Mouse (Mus musculus): Measurements from ENCODE around the gene Vmn2r124. TPM values are rescaled to one million over a fixed set of nuclear protein-coding genes. Genes with fewer than 3 reads are reported as not detected.

The Vmn2r124 gene
- not detected for total RNA-seq (2023)

DNA sequence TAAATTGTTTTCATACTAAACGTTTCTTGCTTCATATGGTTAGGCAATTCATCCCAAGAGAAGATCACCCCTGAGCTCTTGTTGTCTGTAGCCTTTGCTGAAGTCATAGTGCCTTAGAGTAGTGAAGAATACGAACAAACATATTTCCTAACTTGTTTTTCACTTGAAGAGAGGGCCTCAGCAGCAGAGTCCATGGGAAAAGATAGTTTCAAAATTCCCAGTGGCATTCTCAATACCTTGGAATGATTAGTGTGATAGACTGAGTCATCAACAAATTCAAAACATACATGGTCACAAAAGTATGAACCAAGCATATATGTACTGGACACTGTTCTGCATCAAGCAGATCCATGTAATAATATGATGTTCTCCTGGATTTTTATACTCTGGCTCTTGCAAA lies at the start of gene Vmn2r124:
Vmn2r124 (plus strand) TSS at position 301 of the 400 bp plus-strand sequence.

GRCm38 (mm10) chr17:18021433-18021832 lies 27.8 kb upstream of the Vmn2r124 start, which contains the start of gene Fpr-rs4:
Gene Fpr-rs4 (plus strand): TSS chr17:18021733.

DNA sequence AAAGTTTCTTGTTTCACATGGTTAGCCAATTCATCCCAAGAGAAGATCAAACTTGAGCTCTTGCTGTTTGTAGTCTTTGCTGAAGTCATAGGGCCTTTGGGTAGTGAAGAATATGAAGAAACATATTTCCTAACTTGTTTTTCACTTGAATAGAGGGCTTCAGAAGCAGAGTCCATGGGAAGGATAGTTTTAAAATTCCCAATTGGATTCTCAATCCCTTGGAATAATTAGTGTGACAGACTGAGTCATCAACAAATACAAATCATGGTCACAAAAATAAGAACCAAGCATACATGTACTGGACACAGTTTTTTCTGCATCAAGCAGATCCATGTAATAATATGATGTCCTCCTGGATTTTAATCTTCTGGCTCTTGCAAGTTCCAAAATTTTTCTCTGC lies 35.5 kb downstream of the Vmn2r124 start, which contains the start of gene Vmn2r91:
Vmn2r91 (plus strand) TSS at position 301 of the 400 bp plus-strand sequence.

Other genes starting within 250 kb of the Vmn2r124 start
- gene Spaca6, start 222.3 kb upstream of the Vmn2r124 start, total RNA-seq (2023), result 1 to 10 TPM; 1.5 to 3.3 TPM
- gene Has1, start 194.2 kb upstream of the Vmn2r124 start, total RNA-seq (2023), result not detected
- gene Fpr1, start 165.5 kb upstream of the Vmn2r124 start, total RNA-seq (2023), result 100 to 1,000 TPM; 243 to 265 TPM
- 100 to 1,000 TPM; 400 to 444 TPM for gene Fpr2, start 161.6 kb upstream of the Vmn2r124 start, total RNA-seq (2023)
- under 1 TPM in 1 of 2 experiments, not detected in 1; 0.53 TPM for gene Fpr3, start 161.6 kb upstream of the Vmn2r124 start, total RNA-seq (2023)
- not detected for gene Fpr-rs4, start 27.7 kb upstream of the Vmn2r124 start, total RNA-seq (2023)
- not detected for gene Vmn2r91, start 35.6 kb downstream of the Vmn2r124 start, total RNA-seq (2023)
- not detected for gene Vmn2r92, start 102.5 kb downstream of the Vmn2r124 start, total RNA-seq (2023)
- not detected for gene Vmn2r94, start 228.3 kb downstream of the Vmn2r124 start, total RNA-seq (2023)
- gene Vmn2r93, start 248.7 kb downstream of the Vmn2r124 start, total RNA-seq (2023), result not detected